Mouse (Mus musculus): ENCODE results near the gene Gm17026. TPM values are rescaled to one million over a fixed set of nuclear protein-coding genes. Genes with fewer than 3 reads are reported as not detected.
"Not testable (repeated sequence)": the region's sequence is repeated elsewhere in the genome, so short reads cannot be mapped to it uniquely, and the experiment has no call there.

Gm17026 gene
- not detected in 2 replicates for total RNA-seq (2017)

DNA sequence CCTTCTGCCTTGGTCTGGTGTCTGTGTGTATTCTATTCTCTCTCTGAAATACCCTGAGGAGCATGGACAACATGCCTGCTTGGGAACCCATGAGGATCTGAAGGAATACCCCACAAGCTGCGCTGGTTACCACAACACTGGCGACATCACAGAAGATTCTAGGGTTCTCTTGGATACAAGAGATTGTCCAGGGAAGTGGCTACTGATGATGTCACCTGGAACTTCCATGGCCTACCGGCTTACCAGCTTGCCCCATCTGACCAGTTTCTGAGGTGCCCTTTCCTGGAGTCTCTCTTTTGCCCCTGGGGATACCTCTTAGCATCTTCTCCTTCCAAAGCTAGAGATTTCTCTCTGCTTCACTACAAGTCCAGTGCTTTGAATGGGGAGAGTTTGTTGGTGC lies at the start of gene Gm17026:
Gene Gm17026, minus strand, starts transcription at position 101 of the 400 bp plus-strand sequence.
- ATAC-seq (replicated peaks in 1 of 2; ENCODE audit: insufficient read depth in 1 of 2, low FRiP score in 2 of 2, low TSS enrichment in 1 of 2, low read depth in 1 of 2, poor library complexity in 2 of 2, severe bottlenecking in 2 of 2): not testable (repeated sequence)

DNA sequence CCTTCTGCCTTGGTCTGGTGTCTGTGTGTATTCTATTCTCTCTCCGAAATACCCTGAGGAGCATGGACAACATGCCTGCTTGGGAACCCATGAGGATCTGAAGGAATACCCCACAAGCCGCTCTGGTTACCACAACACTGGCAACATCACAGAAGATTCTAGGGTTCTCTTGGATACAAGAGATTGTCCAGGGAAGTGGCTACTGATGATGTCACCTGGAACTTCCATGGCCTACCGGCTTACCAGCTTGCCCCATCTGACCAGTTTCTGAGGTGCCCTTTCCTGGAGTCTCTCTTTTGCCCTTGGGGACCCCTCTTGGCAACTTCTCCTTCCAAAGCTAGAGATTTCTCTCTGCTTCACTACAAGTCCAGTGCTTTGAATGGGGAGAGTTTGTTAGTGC lies 37.4 kb upstream of the Gm17026 start, which contains the start of gene Gm9611:
Gene Gm9611, minus strand, starts transcription at position 101 of the 400 bp plus-strand sequence.
- ATAC-seq (replicated peaks in 1 of 2; ENCODE audit: insufficient read depth in 1 of 2, low FRiP score in 2 of 2, low TSS enrichment in 1 of 2, low read depth in 1 of 2, poor library complexity in 2 of 2, severe bottlenecking in 2 of 2): not testable (repeated sequence)

DNA sequence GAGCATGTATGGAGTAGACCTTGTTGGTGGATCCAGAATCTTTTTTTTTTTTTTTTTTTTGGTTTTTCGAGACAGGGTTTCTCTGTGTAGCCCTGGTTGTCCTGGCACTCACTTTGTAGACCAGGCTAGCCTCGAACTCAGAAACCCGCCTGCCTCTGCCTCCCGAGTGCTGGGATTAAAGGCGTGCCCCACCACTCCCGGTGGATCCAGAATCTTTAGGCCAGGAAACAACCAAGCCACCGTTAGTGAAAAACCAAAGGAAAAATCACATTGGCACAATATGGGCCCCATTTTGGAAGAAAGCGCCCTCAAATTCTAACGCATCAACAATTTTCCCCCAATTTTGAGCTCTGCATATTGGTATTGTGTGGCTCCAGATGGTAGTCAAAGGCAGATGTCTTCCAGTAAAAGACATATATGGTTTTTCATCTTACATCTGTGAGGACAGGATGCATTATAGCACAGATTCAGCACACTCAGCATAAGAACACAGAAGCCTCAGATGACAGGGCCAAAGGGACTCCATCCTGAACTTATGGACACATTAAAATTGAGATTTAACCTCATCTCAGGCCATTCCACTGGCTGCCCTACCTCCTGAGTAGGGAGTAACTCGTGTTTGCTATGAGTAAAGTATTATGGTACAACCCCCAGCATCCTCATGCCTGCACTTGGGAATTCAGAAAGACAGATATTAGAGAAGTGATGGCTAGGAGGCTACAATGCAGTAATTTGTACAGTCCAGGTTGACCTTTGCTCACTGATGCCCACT lies 42.9 kb downstream of the Gm17026 start:
- ATAC-seq (replicated peaks in 1 of 2; ENCODE audit: insufficient read depth in 1 of 2, low FRiP score in 2 of 2, low TSS enrichment in 1 of 2, low read depth in 1 of 2, poor library complexity in 2 of 2, severe bottlenecking in 2 of 2): not testable (repeated sequence)

Other genes with a start within 250 kb of the Gm17026 start
- not detected in 2 replicates for gene Gm7951, start 142.7 kb downstream of the Gm17026 start, total RNA-seq (2017)
- gene Gm17027, start 97.4 kb downstream of the Gm17026 start, total RNA-seq (2017): not detected in 2 replicates
- not detected in 2 replicates for gene Gm3573, start 69.3 kb downstream of the Gm17026 start, total RNA-seq (2017)
- not detected in 2 replicates for gene Gm9611, start 37.3 kb upstream of the Gm17026 start, total RNA-seq (2017)
- not detected in 2 replicates for gene Gm7995, start 50.2 kb upstream of the Gm17026 start, total RNA-seq (2017)
- not detected in 2 replicates for gene Gm8005, start 179.6 kb upstream of the Gm17026 start, total RNA-seq (2017)
- not detected in 2 replicates for gene Gm8011, start 203.8 kb upstream of the Gm17026 start, total RNA-seq (2017)
- not detected in 2 replicates for gene Gm8020, start 242.3 kb upstream of the Gm17026 start, total RNA-seq (2017)

Measured in hematopoietic stem cell, adult 5-6 weeks (primary cell).